ENCODE assay signal across 7 mouse cellular contexts in the genomic region with DNA sequence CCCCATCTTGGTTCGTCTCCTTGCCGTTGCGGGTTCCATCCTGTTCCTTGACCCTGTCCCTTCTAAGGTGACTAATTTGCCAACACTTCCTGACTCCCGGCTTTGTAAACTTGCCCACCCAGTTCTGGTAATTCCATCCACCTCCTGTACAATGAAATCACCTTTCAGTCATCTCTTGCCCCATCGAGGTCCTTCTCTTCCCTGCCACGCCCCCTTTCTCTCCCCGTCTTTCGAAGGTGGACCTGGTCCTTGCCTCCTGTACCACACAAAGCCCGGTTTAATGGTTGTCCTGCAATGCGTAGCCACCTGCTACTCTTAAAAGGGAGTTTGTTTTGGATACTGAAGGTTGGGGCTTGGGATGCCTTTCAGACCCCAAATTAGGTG. TPM values are rescaled to one million over a fixed set of nuclear protein-coding genes. Genes with fewer than 3 reads are reported as not detected.
DNase-seq lines count a peak whose midpoint lies in the region; ATAC-seq and TF ChIP-seq lines count a peak whose summit lies in the region.

No protein-coding gene starts in this region.

- 0 out of 2 replicates have a peak, but pooled peaks have one; percentile 6 for ATAC-seq in embryonic facial prominence, embryonic 15.5 days (ENCODE audit: insufficient number of reproducible peaks, low FRiP score, low TSS enrichment, low read depth)
- peak; percentile 7; the same call in 1 of the 2 replicates for ATAC-seq in monocyte, adult 5-6 weeks (replicated peaks; ENCODE audit: insufficient number of reproducible peaks, low FRiP score, low TSS enrichment, poor library complexity, severe bottlenecking)
- ATAC-seq in erythroid progenitor cell, adult 5-6 weeks (replicated peaks; ENCODE audit: low FRiP score, poor library complexity, severe bottlenecking) = no peak

- peak overlapping the region; percentile 92; the same call in 1 of the 2 replicates for H3K27ac ChIP-seq in testis, adult 2 months (ENCODE audit: control insufficient read depth, insufficient read depth, low read depth, low read length)
- H3K27ac ChIP-seq in embryonic facial prominence, embryonic 15.5 days (replicated peaks) = no peak overlapping the region

- peak overlapping the region; percentile 78 for H3K9ac ChIP-seq in embryonic facial prominence, embryonic 15.5 days

- DNase-seq in testis, postnatal 14 days (ENCODE audit: low spot score) = no peak
- peak; percentile 26 for DNase-seq in kidney, postnatal 10 days
- no peak for DNase-seq in right cerebral cortex, postnatal 25 days

- TF ChIP-seq POLR2A in testis, adult 2 months (IDR thresholded peaks at IDR 0.05; ENCODE audit: control insufficient read depth, low read depth, low read length) = no peak

- no peaks in the 10 kb centered on the region for H3K36me3 ChIP-seq in testis, adult 2 months (ENCODE audit: control insufficient read depth, insufficient read depth, low read length)
- no peaks in the 10 kb centered on the region; the same call in 1 of the 2 replicates for H3K36me3 ChIP-seq in embryonic facial prominence, embryonic 15.5 days

- no peaks in the 10 kb centered on the region for H3K9me3 ChIP-seq in embryonic facial prominence, embryonic 15.5 days (replicated peaks)

- TF ChIP-seq CTCF in testis, adult 2 months (IDR thresholded peaks at IDR 0.05; ENCODE audit: control insufficient read depth, insufficient read depth, insufficient replicate concordance, low read depth, low read length) = no peak

- under 1% methylated on average over 10 of the region's 10 CpGs for WGBS in embryonic facial prominence, embryonic 15.5 days

- peak overlapping the region; percentile 92 for H3K4me2 ChIP-seq in embryonic facial prominence, embryonic 15.5 days (replicated peaks)

- no peaks in the 10 kb centered on the region; the same call in 1 of the 2 replicates for H3K4me1 ChIP-seq in testis, adult 2 months (ENCODE audit: control insufficient read depth, insufficient read depth, low read length)
- H3K4me1 ChIP-seq in embryonic facial prominence, embryonic 15.5 days = peaks cover 6% of the 10 kb centered on the region

- H3K4me3 ChIP-seq in testis, adult 2 months (ENCODE audit: control insufficient read depth, low read depth, low read length) = peak overlapping the region; percentile 90
- H3K4me3 ChIP-seq in embryonic facial prominence, embryonic 15.5 days (replicated peaks) = peak overlapping the region; percentile 99

- no peaks in the 10 kb centered on the region for H3K27me3 ChIP-seq in testis, adult 2 months (ENCODE audit: control insufficient read depth, insufficient read depth, low read length)
- no peaks in the 10 kb centered on the region for H3K27me3 ChIP-seq in embryonic facial prominence, embryonic 15.5 days

RNA-seq across cellular contexts. Expression of a gene that starts 0.8 kb away (rescaled TPM):
- polyA plus RNA-seq in testis, adult 2 months (2012; rRNA removed) = 114 and 130 TPM in 2 replicates
- 103 TPM in 2 replicates for polyA plus RNA-seq in embryonic facial prominence, embryonic 15.5 days (2015; fragmentation: Nextera tagmentation; extraction: Ambion mirVana)
- total RNA-seq in monocyte, adult 5-6 weeks (2017) = 31.0 to 34.9 TPM (median 33.1 TPM) in 3 replicates
- 8.0 and 16.9 TPM in 2 replicates for total RNA-seq in erythroid progenitor cell, adult 5-6 weeks (2015; ENCODE audit: low replicate concordance)
- 1.9 and 9.0 TPM in 2 replicates for total RNA-seq in erythroid progenitor cell, adult 5-6 weeks (2017; ENCODE audit: low replicate concordance)

RNA-seq across cellular contexts. Expression of a gene that starts 14.0 kb away (rescaled TPM):
- 11.1 and 12.1 TPM in 2 replicates for polyA plus RNA-seq in testis, adult 2 months (2012; rRNA removed)
- polyA plus RNA-seq in embryonic facial prominence, embryonic 15.5 days (2015; fragmentation: Nextera tagmentation; extraction: Ambion mirVana) = 89.7 and 90.5 TPM in 2 replicates
- 32.2 to 50.3 TPM (median 48.2 TPM) in 3 replicates for total RNA-seq in monocyte, adult 5-6 weeks (2017)
- 17.6 and 24.9 TPM in 2 replicates for total RNA-seq in erythroid progenitor cell, adult 5-6 weeks (2015; ENCODE audit: low replicate concordance)
- 9.2 TPM in 2 replicates for total RNA-seq in erythroid progenitor cell, adult 5-6 weeks (2017; ENCODE audit: low replicate concordance)

RNA-seq across cellular contexts. Expression of a gene that starts 45.5 kb away (rescaled TPM):
- 2.0 and 2.2 TPM in 2 replicates for polyA plus RNA-seq in testis, adult 2 months (2012; rRNA removed)
- polyA plus RNA-seq in embryonic facial prominence, embryonic 15.5 days (2015; fragmentation: Nextera tagmentation; extraction: Ambion mirVana) = 14.6 and 15.1 TPM in 2 replicates
- 4.2 to 12.2 TPM (median 11.4 TPM) in 3 replicates for total RNA-seq in monocyte, adult 5-6 weeks (2017)
- 2.1 and 3.2 TPM in 2 replicates for total RNA-seq in erythroid progenitor cell, adult 5-6 weeks (2015; ENCODE audit: low replicate concordance)
- total RNA-seq in erythroid progenitor cell, adult 5-6 weeks (2017; ENCODE audit: low replicate concordance) = 0.08 and 0.64 TPM in 2 replicates
